Mouse (Mus musculus) B cell, adult 62 days (primary cell): ENCODE results near the gene Arhgap42. TPM values are rescaled to one million over a fixed set of nuclear protein-coding genes. Genes with fewer than 3 reads are reported as not detected.

ENCODE experiments used
- total RNA-seq: library from RNA; stranded (reverse); gene quantifications from 4 replicates; pipeline ENCODE4 v1.2.4, GENCODE M21; 2023

Gene Arhgap42
- not detected in 4 replicates for total RNA-seq

GRCm38 (mm10) chr9:9238438-9239391, at the start of gene Arhgap42:
TSS of gene Arhgap42 (minus strand) at chr9:9239101.

GRCm38 (mm10) chr9:8971491-8971890, 267.4 kb downstream of the Arhgap42 start, which contains the start of gene Gm16485:
TSS of gene Gm16485 (plus strand) at chr9:8971791.

